ENCODE assay signal across 8 mouse cellular contexts in the genomic region with DNA sequence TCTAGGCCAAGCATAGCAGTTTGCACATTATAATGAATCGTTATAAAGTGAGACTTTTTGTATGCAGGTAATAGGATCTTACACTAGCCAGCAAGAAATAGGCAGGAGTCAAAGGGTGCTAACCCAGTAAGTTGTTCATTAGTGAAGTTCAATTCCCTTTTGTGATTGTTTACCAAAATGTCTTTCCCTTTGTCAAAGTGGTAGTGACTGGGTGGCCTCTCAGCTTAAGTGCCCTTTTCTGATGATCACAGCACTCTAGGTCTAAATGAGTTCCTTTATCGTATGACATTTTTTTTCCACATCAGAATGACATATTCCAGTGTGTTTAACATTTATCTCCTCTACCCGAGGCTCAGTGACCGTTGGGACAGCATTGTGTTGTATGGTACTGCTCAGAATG. TPM values are rescaled to one million over a fixed set of nuclear protein-coding genes. Genes with fewer than 3 reads are reported as not detected.
DNase-seq lines count a peak whose midpoint lies in the region; ATAC-seq and TF ChIP-seq lines count a peak whose summit lies in the region.

No protein-coding gene starts in this region.

- no peak overlapping the region for H3K27ac ChIP-seq in heart, embryonic 12.5 days (ENCODE audit: poor library complexity, severe bottlenecking)
- peak overlapping the region; percentile 72 for H3K27ac ChIP-seq in MEL (ENCODE audit: control insufficient read depth, low read depth, low read length)
- H3K27ac ChIP-seq in hindbrain, embryonic 11.5 days (ENCODE audit: low read depth, low read length): no peak overlapping the region
- H3K27ac ChIP-seq in liver, embryonic 16.5 days (ENCODE audit: low read length): no peak overlapping the region

- 37% methylated on average over 4 of the region's 4 CpGs for WGBS in heart, embryonic 12.5 days
- WGBS in hindbrain, embryonic 11.5 days: 50% methylated on average over 4 of the region's 4 CpGs
- 22% methylated on average over 4 of the region's 4 CpGs for WGBS in liver, embryonic 16.5 days (ENCODE audit: insufficient replicate concordance)

- H3K79me2 ChIP-seq in MEL (ENCODE audit: control insufficient read depth, insufficient read depth, low read length, poor library complexity): peaks cover 8% of the 10 kb centered on the region

- no peaks in the 10 kb centered on the region; the same call in 1 of the 2 replicates for H3K27me3 ChIP-seq in heart, embryonic 12.5 days (replicated peaks)
- H3K27me3 ChIP-seq in MEL (ENCODE audit: control insufficient read depth in 1 of 2, insufficient read depth in 2 of 2, low read length in 2 of 2): no peaks in the 10 kb centered on the region
- H3K27me3 ChIP-seq in hindbrain, embryonic 11.5 days (ENCODE audit: control insufficient read depth, insufficient read depth, low read length): no peaks in the 10 kb centered on the region; the same call in 1 of the 2 replicates
- H3K27me3 ChIP-seq in liver, embryonic 16.5 days (ENCODE audit: control insufficient read depth, insufficient read depth, low read depth, low read length): no peaks in the 10 kb centered on the region; the same call in 1 of the 2 replicates

- TF ChIP-seq RAD21 in MEL (IDR thresholded peaks at IDR 0.05; ENCODE audit: low read depth, low read length): no peak

- TF ChIP-seq CTCF in MEL (IDR thresholded peaks at IDR 0.05 in 2 of 3, conservative IDR thresholded peaks at IDR 0.05 in 1 of 3; ENCODE audit: control insufficient read depth in 1 of 3, insufficient read depth in 1 of 3, low read depth in 2 of 3, low read length in 3 of 3, poor library complexity in 1 of 3, severe bottlenecking in 1 of 3): no peak

- no peak overlapping the region for H3K9ac ChIP-seq in heart, embryonic 12.5 days
- peak overlapping the region; percentile 89 for H3K9ac ChIP-seq in MEL (ENCODE audit: control insufficient read depth, low read depth, low read length, poor library complexity, severe bottlenecking)
- H3K9ac ChIP-seq in hindbrain, embryonic 11.5 days (ENCODE audit: low read depth, low read length): 0 out of 2 replicates have a peak overlapping the region, but pooled peaks have one; percentile 1
- no peak overlapping the region for H3K9ac ChIP-seq in liver, embryonic 16.5 days (ENCODE audit: low read depth, low read length)

- TF ChIP-seq EP300 in MEL (IDR thresholded peaks at IDR 0.05; ENCODE audit: low read depth in 1 of 2, low read length in 2 of 2): no peak

- TF ChIP-seq POLR2A in MEL (IDR thresholded peaks at IDR 0.05; ENCODE audit: control insufficient read depth in 1 of 2, insufficient read depth in 1 of 2, low read depth in 1 of 2, low read length in 2 of 2, poor library complexity in 1 of 2): no peak

- H3K36me3 ChIP-seq in heart, embryonic 12.5 days: no peaks in the 10 kb centered on the region
- H3K36me3 ChIP-seq in MEL (ENCODE audit: control insufficient read depth in 1 of 2, insufficient read depth in 2 of 2, low read length in 2 of 2): peaks cover 0 to 15% of the 10 kb centered on the region in 2 experiments; a peak in 2 of 4 replicates
- H3K36me3 ChIP-seq in hindbrain, embryonic 11.5 days (ENCODE audit: control insufficient read depth, insufficient read depth, low read length): no peaks in the 10 kb centered on the region
- no peaks in the 10 kb centered on the region for H3K36me3 ChIP-seq in liver, embryonic 16.5 days (ENCODE audit: control insufficient read depth, insufficient read depth)

- H3K4me3 ChIP-seq in heart, embryonic 12.5 days: peak overlapping the region; percentile 72
- H3K4me3 ChIP-seq in MEL (ENCODE audit: control insufficient read depth in 1 of 2, insufficient read depth in 1 of 2, low read depth in 2 of 2, low read length in 2 of 2): peak overlapping the region; percentile 88
- H3K4me3 ChIP-seq in hindbrain, embryonic 11.5 days (ENCODE audit: low read depth, low read length): peak overlapping the region; percentile 54
- H3K4me3 ChIP-seq in liver, embryonic 16.5 days (ENCODE audit: low read depth, low read length): peak overlapping the region; percentile 71

- intact Hi-C loops in heart, postnatal 36 days (cut with DNase I): loop anchor here (5.0 to 10.0 kb wide), 3 partner anchors 79 to 486 kb away; no protein-coding TSS in a partner anchor

- DNase-seq in heart, postnatal 36 days: no peak
- peak; percentile 58 for DNase-seq in MEL (ENCODE audit: low read depth, low spot score)
- DNase-seq in hindbrain, embryonic 11.5 days (ENCODE audit: low spot score): no peak
- no peak for DNase-seq in right cerebral cortex, postnatal 25 days
- no peak for DNase-seq in cerebellum, postnatal 25 days
- no peak for DNase-seq in cerebellum, postnatal 36 days

- ATAC-seq in heart, embryonic 12.5 days (ENCODE audit: insufficient number of reproducible peaks, low FRiP score): no peak
- ATAC-seq in hindbrain, embryonic 11.5 days (ENCODE audit: low FRiP score): no peak
- no peak for ATAC-seq in liver, embryonic 16.5 days (ENCODE audit: low read depth)

- H3K4me2 ChIP-seq in heart, embryonic 12.5 days: peak overlapping the region; percentile 87
- H3K4me2 ChIP-seq in hindbrain, embryonic 11.5 days (replicated peaks; ENCODE audit: low read depth, low read length): peak overlapping the region; percentile 50
- H3K4me2 ChIP-seq in liver, embryonic 16.5 days (ENCODE audit: low read depth, low read length): peak overlapping the region; percentile 87

- peaks cover 7% of the 10 kb centered on the region; the same call in 1 of the 2 replicates for H3K4me1 ChIP-seq in heart, embryonic 12.5 days (replicated peaks)
- peaks cover 6 to 10% of the 10 kb centered on the region in 2 experiments for H3K4me1 ChIP-seq in MEL (ENCODE audit: control insufficient read depth in 1 of 2, insufficient read depth in 2 of 2, low read length in 2 of 2)
- H3K4me1 ChIP-seq in hindbrain, embryonic 11.5 days (replicated peaks; ENCODE audit: control insufficient read depth, insufficient read depth, low read length): no peaks in the 10 kb centered on the region
- peaks cover 8% of the 10 kb centered on the region for H3K4me1 ChIP-seq in liver, embryonic 16.5 days (ENCODE audit: control insufficient read depth, low read depth, low read length)

- H3K9me3 ChIP-seq in heart, embryonic 12.5 days (replicated peaks): no peaks in the 10 kb centered on the region
- H3K9me3 ChIP-seq in MEL (replicated peaks; ENCODE audit: insufficient read depth, low read length): no peaks in the 10 kb centered on the region
- H3K9me3 ChIP-seq in hindbrain, embryonic 11.5 days (ENCODE audit: control insufficient read depth, low read length): no peaks in the 10 kb centered on the region
- H3K9me3 ChIP-seq in liver, embryonic 16.5 days (replicated peaks; ENCODE audit: control insufficient read depth, low read length): no peaks in the 10 kb centered on the region

TF ChIP-seq in MEL, 35 proteins besides CTCF, POLR2A, EP300 and RAD21:
- no peak for TF ChIP-seq NELFE (IDR thresholded peaks at IDR 0.05; ENCODE audit: low read depth, low read length)
- no peak for TF ChIP-seq MYC (IDR thresholded peaks at IDR 0.05; ENCODE audit: low read depth, low read length)
- TF ChIP-seq NRF1 (IDR thresholded peaks at IDR 0.05; ENCODE audit: insufficient read depth, low read depth, low read length, poor library complexity, severe bottlenecking): no peak
- TF ChIP-seq ETS1 (IDR thresholded peaks at IDR 0.05; ENCODE audit: low read depth, low read length): no peak
- peak; percentile 52; the same call in 1 of the 2 replicates for TF ChIP-seq ZNF384 (IDR thresholded peaks at IDR 0.05; ENCODE audit: low read depth, low read length)
- TF ChIP-seq MXI1 (IDR thresholded peaks at IDR 0.05; ENCODE audit: low read depth, low read length): peak; percentile 26; the same call in 1 of the 2 replicates
- TF ChIP-seq MAFK (IDR thresholded peaks at IDR 0.05; ENCODE audit: borderline replicate concordance, low read depth, low read length): no peak
- peak; percentile 73; the same call in 1 of the 2 replicates for TF ChIP-seq CHD1 (IDR thresholded peaks at IDR 0.05; ENCODE audit: low read depth, low read length)
- no peak for TF ChIP-seq E2F4 (IDR thresholded peaks at IDR 0.05; ENCODE audit: borderline replicate concordance, low read depth, low read length)
- TF ChIP-seq TAL1 (IDR thresholded peaks at IDR 0.05; ENCODE audit: low read length): no peak
- TF ChIP-seq TCF12 (IDR thresholded peaks at IDR 0.05; ENCODE audit: low read depth, low read length): no peak
- no peak for TF ChIP-seq CHD2 (IDR thresholded peaks at IDR 0.05; ENCODE audit: low read length)
- no peak; the same call in 1 of the 2 replicates for TF ChIP-seq SIN3A (IDR thresholded peaks at IDR 0.05; ENCODE audit: low read length)
- no peak for TF ChIP-seq RCOR1 (IDR thresholded peaks at IDR 0.05; ENCODE audit: low read depth, low read length)
- no peak for TF ChIP-seq MAZ (IDR thresholded peaks at IDR 0.05; ENCODE audit: low read depth, low read length)
- no peak for TF ChIP-seq ZC3H11A (IDR thresholded peaks at IDR 0.05; ENCODE audit: low read depth, low read length)
- no peak for TF ChIP-seq USF2 (IDR thresholded peaks at IDR 0.05; ENCODE audit: borderline replicate concordance in 1 of 2, insufficient read depth in 1 of 2, low read depth in 1 of 2, low read length in 2 of 2)
- TF ChIP-seq GATA1 (IDR thresholded peaks at IDR 0.05; ENCODE audit: low read depth, low read length): no peak
- no peak for TF ChIP-seq TBP (IDR thresholded peaks at IDR 0.05; ENCODE audit: low read depth, low read length)
- TF ChIP-seq POLR2AphosphoS5 (IDR thresholded peaks at IDR 0.05; ENCODE audit: borderline replicate concordance, low read depth, low read length): no peak
- no peak for TF ChIP-seq USF1 (IDR thresholded peaks at IDR 0.05; ENCODE audit: low read depth, low read length)

RNA-seq across cellular contexts. Expression of gene Sh3kbp1, which starts 1.6 kb away (rescaled TPM):
- polyA plus RNA-seq in heart, embryonic 12.5 days (2016; fragmentation: Nextera tagmentation; extraction: Ambion mirVana): 85.3 and 92.7 TPM in 2 replicates
- total RNA-seq in heart, postnatal 36 days (2021): 100 to 1,000 TPM; 104 to 116 TPM
- 16.0 and 18.6 TPM in 2 replicates for total RNA-seq in MEL (2012; rRNA removed)
- 10 to 100 TPM in 1 of 2 experiments, not detected in 1; 37.7 TPM for polyA plus RNA-seq in MEL (2012; ENCODE audit: insufficient read depth in 1 of 2, insufficient read length in 2 of 2, low read depth in 1 of 2, low replicate concordance in 2 of 2, missing spikeins in 1 of 2)
- polyA plus RNA-seq in hindbrain, embryonic 11.5 days (2014; fragmentation: Nextera tagmentation; extraction: Ambion mirVana): 31.4 and 35.4 TPM in 2 replicates
- polyA plus RNA-seq in liver, embryonic 16.5 days (2015; fragmentation: Nextera tagmentation; extraction: Ambion mirVana): 10.8 and 11.1 TPM in 2 replicates

Comparison
In these comparisons a context has a peak if more than half of its experiments do, and no peak if none do; other contexts are left out.
1. H3K9ac ChIP-seq: peak in MEL (single experiment) and hindbrain, embryonic 11.5 days (single experiment); none in heart, embryonic 12.5 days (single experiment) and liver, embryonic 16.5 days (single experiment).
2. Peak in every context shown above with its lines, with median percentiles within 50 percentile points of each other: H3K4me2 ChIP-seq and H3K4me3 ChIP-seq.